Mouse (Mus musculus): ENCODE data around the gene Actg2. TPM values are rescaled to one million over a fixed set of nuclear protein-coding genes. Genes with fewer than 3 reads are reported as not detected.

The Actg2 gene
- polyA plus RNA-seq, 1 experiment from 2014 or later: 2,265 TPM

- TF ChIP-seq CTCF (IDR thresholded peaks at IDR 0.05; ENCODE audit: low read depth): no peak
- Histone ChIP-seq H3K9ac (ENCODE audit: low read depth, low read length) (no peak overlapping the region), H3K27ac (ENCODE audit: low read depth, low read length) (no peak overlapping the region), H3K4me1 (replicated peaks; ENCODE audit: control insufficient read depth, insufficient read depth, low read length) (peaks cover 4% of the 10 kb centered on the region), H3K27me3 (replicated peaks; ENCODE audit: control insufficient read depth, insufficient read depth, low read length) (no peaks in the 10 kb centered on the region), H3K9me3 (ENCODE audit: control insufficient read depth) (no peaks in the 10 kb centered on the region), H3K4me3 (ENCODE audit: low read depth, low read length) (no peak overlapping the region), H3K36me3 (ENCODE audit: control insufficient read depth, insufficient read depth) (no peaks in the 10 kb centered on the region), H3K4me2 (replicated peaks; ENCODE audit: low read depth) (no peak overlapping the region)
- WGBS: 75% methylated on average over 4 of the region's 4 CpGs
- ATAC-seq: no peak
Observed at GRCm38 (mm10) chr6:83575609-83576008, 39.5 kb upstream of the Actg2 start.

- peaks cover 4% of the 10 kb centered on the region for H3K4me1 ChIP-seq (replicated peaks; ENCODE audit: control insufficient read depth, insufficient read depth, low read length)
Observed at GRCm38 (mm10) chr6:83572671-83573070, 36.6 kb upstream of the Actg2 start, which contains the start of gene Stambp. Gene Stambp (minus strand): TSS chr6:83572729.

GRCm38 (mm10) chr6:83571840-83572667, 36.0 kb upstream of the Actg2 start:
- Histone ChIP-seq H3K36me3 (ENCODE audit: control insufficient read depth, insufficient read depth) (peaks cover 21% of the 10 kb centered on the region), H3K9me3 (ENCODE audit: control insufficient read depth) (no peaks in the 10 kb centered on the region), H3K27ac (ENCODE audit: low read depth, low read length) (peak overlapping the region; percentile 75), H3K4me3 (ENCODE audit: low read depth, low read length) (peak overlapping the region; percentile 84), H3K9ac (ENCODE audit: low read depth, low read length) (peak overlapping the region; percentile 68), H3K4me1 (replicated peaks; ENCODE audit: control insufficient read depth, insufficient read depth, low read length) (peaks cover 4% of the 10 kb centered on the region), H3K27me3 (replicated peaks; ENCODE audit: control insufficient read depth, insufficient read depth, low read length) (no peaks in the 10 kb centered on the region), H3K4me2 (replicated peaks; ENCODE audit: low read depth) (peak overlapping the region; percentile 88)
- peak; percentile 94 for ATAC-seq
- peak; percentile 27 for TF ChIP-seq CTCF (IDR thresholded peaks at IDR 0.05; ENCODE audit: low read depth)
- WGBS: 4% methylated on average over 37 of the region's 37 CpGs

More at GRCm38 (mm10) chr6:83572671-83573070, 36.6 kb upstream of the Actg2 start, which contains the start of gene Stambp:
- H3K9ac ChIP-seq (ENCODE audit: low read depth, low read length): peak within 1 kb of the TSS; percentile 68
- H3K36me3 ChIP-seq (ENCODE audit: control insufficient read depth, insufficient read depth): peaks cover 20% of the 10 kb centered on the region
- WGBS: 1% methylated on average over 8 of the region's 11 CpGs
- peak within 1 kb of the TSS; percentile 84 for H3K4me3 ChIP-seq (ENCODE audit: low read depth, low read length)
- no peak for TF ChIP-seq CTCF (IDR thresholded peaks at IDR 0.05; ENCODE audit: low read depth)
- H3K9me3 ChIP-seq (ENCODE audit: control insufficient read depth): no peaks in the 10 kb centered on the region
- H3K4me2 ChIP-seq (replicated peaks; ENCODE audit: low read depth): peak within 1 kb of the TSS; percentile 88
- no peaks in the 10 kb centered on the region for H3K27me3 ChIP-seq (replicated peaks; ENCODE audit: control insufficient read depth, insufficient read depth, low read length)
- H3K27ac ChIP-seq (ENCODE audit: low read depth, low read length): peak within 1 kb of the TSS; percentile 75
- peak; percentile 60 for ATAC-seq

- Histone ChIP-seq H3K27me3 (replicated peaks; ENCODE audit: control insufficient read depth, insufficient read depth, low read length) (no peaks in the 10 kb centered on the region), H3K4me3 (ENCODE audit: low read depth, low read length) (no peak overlapping the region), H3K9ac (ENCODE audit: low read depth, low read length) (no peak overlapping the region), H3K4me1 (replicated peaks; ENCODE audit: control insufficient read depth, insufficient read depth, low read length) (peaks cover 4% of the 10 kb centered on the region), H3K4me2 (replicated peaks; ENCODE audit: low read depth) (no peak overlapping the region), H3K27ac (ENCODE audit: low read depth, low read length) (no peak overlapping the region), H3K9me3 (ENCODE audit: control insufficient read depth) (no peaks in the 10 kb centered on the region), H3K36me3 (ENCODE audit: control insufficient read depth, insufficient read depth) (peaks cover 44% of the 10 kb centered on the region)
- TF ChIP-seq CTCF (IDR thresholded peaks at IDR 0.05; ENCODE audit: low read depth): peak; percentile 67
- WGBS: 72% methylated on average over 20 of the region's 20 CpGs
- no peak for ATAC-seq
Observed at GRCm38 (mm10) chr6:83568901-83569862, 33.1 kb upstream of the Actg2 start.

GRCm38 (mm10) chr6:83555972-83556371, 19.9 kb upstream of the Actg2 start:
- 79% methylated on average over 6 of the region's 6 CpGs for WGBS
- Histone ChIP-seq H3K4me2 (replicated peaks; ENCODE audit: low read depth) (no peak overlapping the region), H3K4me3 (ENCODE audit: low read depth, low read length) (no peak overlapping the region), H3K4me1 (replicated peaks; ENCODE audit: control insufficient read depth, insufficient read depth, low read length) (no peaks in the 10 kb centered on the region), H3K27ac (ENCODE audit: low read depth, low read length) (no peak overlapping the region), H3K9ac (ENCODE audit: low read depth, low read length) (no peak overlapping the region), H3K36me3 (ENCODE audit: control insufficient read depth, insufficient read depth) (peaks cover 62% of the 10 kb centered on the region), H3K9me3 (ENCODE audit: control insufficient read depth) (no peaks in the 10 kb centered on the region), H3K27me3 (replicated peaks; ENCODE audit: control insufficient read depth, insufficient read depth, low read length) (no peaks in the 10 kb centered on the region)
- no peak for ATAC-seq
- TF ChIP-seq CTCF (IDR thresholded peaks at IDR 0.05; ENCODE audit: low read depth): no peak

GRCm38 (mm10) chr6:83548346-83548745, 12.3 kb upstream of the Actg2 start:
- H3K9me3 ChIP-seq (ENCODE audit: control insufficient read depth): no peaks in the 10 kb centered on the region
- H3K4me1 ChIP-seq (replicated peaks; ENCODE audit: control insufficient read depth, insufficient read depth, low read length): no peaks in the 10 kb centered on the region
- no peak overlapping the region for H3K27ac ChIP-seq (ENCODE audit: low read depth, low read length)
- H3K36me3 ChIP-seq (ENCODE audit: control insufficient read depth, insufficient read depth): peaks cover 46% of the 10 kb centered on the region
- H3K9ac ChIP-seq (ENCODE audit: low read depth, low read length): no peak overlapping the region
- no peaks in the 10 kb centered on the region for H3K27me3 ChIP-seq (replicated peaks; ENCODE audit: control insufficient read depth, insufficient read depth, low read length)
- ATAC-seq: no peak
- TF ChIP-seq CTCF (IDR thresholded peaks at IDR 0.05; ENCODE audit: low read depth): no peak
- 45% methylated on average over 5 of the region's 5 CpGs for WGBS
- no peak overlapping the region for H3K4me2 ChIP-seq (replicated peaks; ENCODE audit: low read depth)
- no peak overlapping the region for H3K4me3 ChIP-seq (ENCODE audit: low read depth, low read length)
